Mouse (Mus musculus): ENCODE measurements around the gene Patz1. TPM values are rescaled to one million over a fixed set of nuclear protein-coding genes. Genes with fewer than 3 reads are reported as not detected.

The Patz1 gene
- total RNA-seq, 2 experiments from 2014 or later: 64.2 to 89.5 TPM

DNA sequence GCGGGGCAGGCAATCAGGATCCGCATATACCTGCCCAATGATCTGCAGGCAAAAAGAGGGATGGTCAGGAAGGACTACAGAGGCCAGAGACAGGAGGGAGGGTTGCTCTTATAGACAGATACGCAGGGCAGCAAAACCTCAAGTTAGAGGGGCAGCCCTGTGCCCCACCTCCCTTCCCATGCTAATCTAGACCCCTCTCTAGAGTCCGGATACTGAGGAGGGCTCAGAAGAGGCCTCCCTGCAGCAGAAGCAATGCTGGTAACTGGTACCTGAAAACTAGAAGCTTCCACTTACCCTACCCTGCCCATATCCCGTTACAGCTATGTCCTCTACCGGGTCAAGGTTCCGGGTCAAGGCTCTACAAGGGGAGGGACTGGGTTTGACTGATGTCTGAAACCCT lies 57.7 kb downstream of the Patz1 start:
- ATAC-seq (replicated peaks; ENCODE audit: low FRiP score, low TSS enrichment, poor library complexity, severe bottlenecking): no peak

DNA sequence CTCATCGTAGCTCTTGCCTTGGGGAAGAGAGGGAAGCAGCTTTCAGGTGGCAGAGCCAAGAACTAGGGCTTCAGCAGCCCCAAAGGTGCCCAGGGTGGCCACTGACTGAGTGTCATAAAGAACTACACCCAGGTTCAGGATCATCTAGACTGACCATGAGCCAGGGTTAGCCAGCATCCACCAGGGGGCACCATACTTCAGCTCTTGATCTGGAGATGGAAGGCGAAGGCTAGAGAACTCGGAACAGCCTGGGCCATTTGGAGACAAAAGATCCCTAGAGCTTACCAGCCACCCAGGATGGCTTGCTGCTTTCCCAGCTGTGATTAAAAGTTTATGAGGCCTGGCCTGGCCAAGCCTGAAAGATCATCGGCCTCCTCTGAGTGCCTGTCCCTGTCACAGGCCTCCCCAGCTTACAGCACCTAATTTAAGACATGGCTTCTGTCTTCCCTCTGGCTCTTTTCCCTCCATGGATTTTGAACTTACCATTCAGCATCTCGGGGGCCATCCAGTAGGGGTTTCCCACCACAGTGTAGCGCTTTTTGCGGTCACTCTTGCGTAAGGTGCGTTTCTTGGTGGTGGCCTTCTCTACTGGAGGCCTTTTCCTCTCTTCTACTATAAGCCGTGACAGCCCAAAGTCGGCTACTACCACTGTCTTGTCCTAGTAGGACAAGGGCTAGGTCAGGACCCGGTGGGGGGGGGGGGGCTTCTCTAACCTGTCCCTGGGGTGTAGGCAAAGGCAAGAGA lies 58.6 kb downstream of the Patz1 start:
- peak; percentile 80 for ATAC-seq (replicated peaks; ENCODE audit: low FRiP score, low TSS enrichment, poor library complexity, severe bottlenecking)

DNA sequence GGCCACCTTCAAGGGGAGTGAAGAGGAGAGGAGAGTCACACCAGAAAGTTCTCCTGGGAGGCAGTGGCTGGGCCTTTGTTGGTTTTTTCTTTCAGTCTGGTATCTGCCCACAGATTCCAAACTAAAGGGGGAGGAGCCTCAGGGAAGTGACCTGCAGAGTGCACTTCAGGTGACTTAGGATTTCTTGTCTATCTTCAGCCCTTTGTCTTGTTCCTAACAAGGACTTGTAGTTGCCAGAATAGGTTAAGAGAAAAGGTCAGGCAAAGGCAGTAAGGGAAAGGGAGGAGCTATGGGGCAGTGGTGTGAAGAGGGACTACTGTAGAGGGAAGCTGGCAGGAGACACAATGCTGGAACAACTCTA lies 59.1 kb downstream of the Patz1 start:
- no peak for ATAC-seq (replicated peaks; ENCODE audit: low FRiP score, low TSS enrichment, poor library complexity, severe bottlenecking)

DNA sequence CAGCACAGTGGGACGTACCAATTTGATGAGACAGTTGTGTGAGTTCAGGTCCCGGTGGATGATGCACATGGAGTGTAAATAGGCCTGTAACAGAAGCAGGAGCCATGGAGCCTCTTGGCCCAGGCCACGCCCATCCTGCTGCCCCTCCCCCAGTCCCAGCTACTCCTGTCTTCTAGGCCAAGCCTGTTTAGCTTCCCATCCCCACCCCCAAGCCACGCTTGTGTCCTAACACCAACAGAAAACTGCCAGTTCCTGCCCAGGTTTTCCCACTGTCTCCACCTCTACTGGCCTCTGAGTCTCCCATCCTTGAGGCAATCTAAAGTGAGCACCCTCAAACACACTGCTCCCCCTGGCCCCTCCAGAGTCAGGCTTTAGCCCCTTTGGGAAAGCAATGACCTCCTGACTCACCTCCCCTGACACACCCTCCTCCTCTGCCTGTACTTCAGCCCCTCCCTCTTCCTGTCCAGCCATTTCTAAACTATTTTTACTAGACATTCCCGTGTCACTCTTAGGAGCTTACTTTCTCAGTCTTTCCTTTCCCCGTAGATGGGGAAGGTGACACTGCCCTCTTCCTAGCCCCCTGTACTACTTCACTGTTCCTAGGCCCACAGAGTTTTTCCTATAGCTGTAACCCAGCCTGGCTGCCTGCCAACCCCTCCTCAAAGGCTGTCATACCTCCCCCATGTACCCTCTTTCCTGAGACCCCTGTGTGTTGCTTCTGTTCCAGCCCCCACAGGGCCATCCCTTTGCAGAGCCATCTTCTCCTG lies 60.1 kb downstream of the Patz1 start:
- 0 out of 2 replicates have a peak, but pooled peaks have one; percentile 10 for ATAC-seq (replicated peaks; ENCODE audit: low FRiP score, low TSS enrichment, poor library complexity, severe bottlenecking)

DNA sequence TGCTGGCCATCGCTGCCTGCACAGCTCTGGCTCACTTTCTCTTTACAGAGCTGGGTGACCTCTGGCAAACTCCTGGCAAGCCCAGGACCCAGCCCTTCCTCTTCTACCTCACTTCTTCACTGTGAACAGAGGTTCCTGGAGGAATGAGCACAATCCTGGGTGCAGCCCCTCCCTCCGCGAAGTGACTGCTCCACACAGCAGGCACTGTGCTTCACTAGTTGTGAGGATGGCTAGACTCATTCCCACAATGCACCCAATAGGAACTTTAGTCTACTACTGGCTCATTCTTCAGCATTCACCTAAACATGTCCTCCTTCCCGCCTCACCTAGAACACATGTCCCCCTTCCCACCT lies 60.6 kb downstream of the Patz1 start:
- no peak for ATAC-seq (replicated peaks; ENCODE audit: low FRiP score, low TSS enrichment, poor library complexity, severe bottlenecking)

DNA sequence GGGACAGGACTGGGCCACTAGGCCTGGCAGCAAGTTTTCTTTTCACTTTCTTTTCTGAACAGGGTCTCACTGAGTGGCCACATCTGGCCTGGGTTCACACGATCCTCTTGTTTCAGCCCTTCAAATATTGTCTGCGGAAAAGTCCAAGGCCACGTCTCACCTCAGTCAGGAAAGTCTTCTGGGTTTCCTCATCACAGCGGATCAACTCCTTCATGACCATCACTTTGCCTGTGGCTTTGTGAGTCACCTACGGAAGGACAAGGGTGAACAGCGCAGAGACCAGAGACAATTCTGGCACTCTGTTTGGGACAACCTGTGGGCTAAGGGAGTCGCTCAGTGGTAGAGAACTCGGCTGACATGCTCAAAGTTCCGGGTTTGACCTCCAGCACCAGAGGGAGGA lies 63.5 kb downstream of the Patz1 start:
- no peak for ATAC-seq (replicated peaks; ENCODE audit: low FRiP score, low TSS enrichment, poor library complexity, severe bottlenecking)

DNA sequence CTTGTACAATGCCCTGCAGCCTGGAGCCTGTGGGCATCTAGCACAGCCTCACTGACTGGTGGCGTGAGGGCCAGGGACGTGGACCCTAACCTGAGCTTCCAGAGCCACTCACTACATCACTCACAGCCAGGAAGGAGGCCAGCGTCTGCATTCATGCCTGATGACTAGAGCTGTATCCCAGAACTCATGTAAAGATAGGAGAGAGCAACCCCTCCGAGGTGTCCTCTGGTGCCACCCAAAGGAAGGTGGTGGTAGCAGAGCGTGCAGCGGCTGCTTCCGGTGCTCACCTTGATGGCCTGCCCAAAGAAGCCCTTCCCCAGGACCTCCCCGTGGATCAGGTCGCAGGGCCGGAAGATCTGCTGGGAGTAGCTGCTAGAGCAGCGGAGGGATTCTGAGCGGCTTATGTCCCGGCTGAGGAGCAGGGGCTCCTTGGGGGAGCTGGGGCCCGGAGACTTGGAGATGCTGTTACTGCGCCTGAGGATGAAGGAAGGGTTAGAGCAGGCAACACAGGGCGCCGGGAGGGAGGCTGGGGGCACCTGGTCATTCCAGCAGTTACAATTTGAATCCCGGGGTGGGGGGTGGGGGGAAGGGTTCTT lies 64.4 kb downstream of the Patz1 start:
- ATAC-seq (replicated peaks; ENCODE audit: low FRiP score, low TSS enrichment, poor library complexity, severe bottlenecking): peak; percentile 57

Other genes starting within 250 kb of the Patz1 start
- 28.6 and 31.4 TPM in 2 replicates for gene Sfi1, start 95.4 kb upstream of the Patz1 start, total RNA-seq (2014; fragmentation: Nextera tagmentation)
- 6.8 and 13.5 TPM in 2 replicates for gene Sfi1, start 95.4 kb upstream of the Patz1 start, total RNA-seq (2017)
- 103 and 156 TPM in 2 replicates for gene Eif4enif1, start 86.5 kb upstream of the Patz1 start, total RNA-seq (2014; fragmentation: Nextera tagmentation)
- gene Eif4enif1, start 86.5 kb upstream of the Patz1 start, total RNA-seq (2017): 58.1 and 86.4 TPM in 2 replicates
- 178 and 211 TPM in 2 replicates for gene Drg1, start 22.5 kb upstream of the Patz1 start, total RNA-seq (2014; fragmentation: Nextera tagmentation)
- 230 and 276 TPM in 2 replicates for gene Drg1, start 22.5 kb upstream of the Patz1 start, total RNA-seq (2017)
- 8.3 and 20.5 TPM in 2 replicates for gene Pik3ip1, start 41.5 kb downstream of the Patz1 start, total RNA-seq (2014; fragmentation: Nextera tagmentation)
- 17.5 and 28.1 TPM in 2 replicates for gene Pik3ip1, start 41.5 kb downstream of the Patz1 start, total RNA-seq (2017)
- gene Limk2, start 120.3 kb downstream of the Patz1 start, total RNA-seq (2014; fragmentation: Nextera tagmentation): 23.6 and 24.4 TPM in 2 replicates
- gene Limk2, start 120.3 kb downstream of the Patz1 start, total RNA-seq (2017): 15.8 and 24.5 TPM in 2 replicates
- 7.1 and 8.4 TPM in 2 replicates for gene Rnf185, start 163.5 kb downstream of the Patz1 start, total RNA-seq (2014; fragmentation: Nextera tagmentation)
- 3.0 and 4.6 TPM in 2 replicates for gene Rnf185, start 163.5 kb downstream of the Patz1 start, total RNA-seq (2017)
- gene Pla2g3, start 199.4 kb downstream of the Patz1 start, total RNA-seq (2014; fragmentation: Nextera tagmentation): 0.12 TPM in 1 of 2 replicates, not detected in the other
- 0.28 TPM in 1 of 2 replicates, not detected in the other for gene Pla2g3, start 199.4 kb downstream of the Patz1 start, total RNA-seq (2017)
- 0.37 TPM in 1 of 2 replicates, not detected in the other for gene Inpp5j, start 215.9 kb downstream of the Patz1 start, total RNA-seq (2014; fragmentation: Nextera tagmentation)
- gene Inpp5j, start 215.9 kb downstream of the Patz1 start, total RNA-seq (2017): not detected in 2 replicates
- gene Selenom, start 225.8 kb downstream of the Patz1 start, total RNA-seq (2014; fragmentation: Nextera tagmentation): not detected in 2 replicates
- not detected in 2 replicates for gene Selenom, start 225.8 kb downstream of the Patz1 start, total RNA-seq (2017)